ENCODE assay signal across 9 mouse cellular contexts in the genomic region with DNA sequence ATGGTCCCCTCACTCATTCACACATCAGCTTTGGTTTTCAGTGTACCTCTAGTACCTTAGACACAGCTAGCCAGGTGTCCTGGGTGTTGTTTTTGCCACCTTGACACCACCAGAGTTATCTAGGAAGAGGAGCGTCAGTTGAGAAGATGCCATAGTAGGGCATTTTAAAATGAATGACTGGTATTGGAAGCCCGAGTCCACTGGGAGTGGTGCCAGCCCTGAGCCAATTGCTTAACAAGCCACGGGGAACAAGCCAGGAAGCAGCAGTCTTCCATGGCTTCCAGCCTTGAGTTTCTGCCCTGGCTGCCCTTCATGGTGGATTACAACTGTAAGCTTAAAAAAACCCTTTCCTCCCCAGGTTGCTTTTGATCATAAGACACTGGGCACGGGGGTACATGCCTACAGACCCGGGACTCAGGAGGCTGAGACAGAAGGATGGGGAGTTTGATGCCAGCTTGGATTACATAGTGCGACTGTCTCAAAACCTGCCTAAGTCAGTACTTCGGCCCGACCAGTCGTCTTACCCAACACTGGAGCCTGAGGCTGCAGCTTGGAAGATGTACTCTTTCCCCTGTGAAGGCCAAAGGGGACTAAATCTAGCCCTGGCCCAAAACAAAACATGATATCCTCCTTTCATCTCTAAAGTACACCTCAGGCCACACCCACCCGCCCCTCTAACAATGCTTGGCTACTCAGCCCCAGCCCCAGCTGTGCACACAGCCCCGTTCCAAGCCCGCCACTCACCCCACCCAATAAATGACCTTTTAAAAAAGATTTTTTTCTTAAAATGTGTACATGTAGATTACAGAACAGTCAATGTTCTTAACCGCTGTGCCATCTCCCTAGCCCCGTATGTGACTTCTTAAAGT. TPM values are rescaled to one million over a fixed set of nuclear protein-coding genes. Genes with fewer than 3 reads are reported as not detected.
A peak's percentile ranks its signal among the peaks of the same experiment; 100 is the strongest.
DNase-seq lines count a peak whose midpoint lies in the region; ATAC-seq and TF ChIP-seq lines count a peak whose summit lies in the region.
"Had no signal": no experiment of that assay in that cellular context is flagged by ENCODE, and none has a peak within 500 bp of the region (broad histone marks: within the 10 kb centered on the region; RNA-seq: fewer than 3 reads in every experiment).

No protein-coding gene starts in this region.

- no peak overlapping the region for H3K9ac ChIP-seq in neural tube, embryonic 12.5 days
- H3K9ac ChIP-seq in neural tube, embryonic 15.5 days (replicated peaks), result no peak overlapping the region
- H3K9ac ChIP-seq in limb, embryonic 12.5 days (replicated peaks), result no peak overlapping the region

- peaks cover 3% of the 10 kb centered on the region; the same call in 1 of the 2 replicates for H3K36me3 ChIP-seq in neural tube, embryonic 12.5 days
- no peaks in the 10 kb centered on the region for H3K36me3 ChIP-seq in neural tube, embryonic 15.5 days
- peaks cover 4% of the 10 kb centered on the region for H3K36me3 ChIP-seq in limb, embryonic 12.5 days

- ATAC-seq in neural tube, embryonic 12.5 days (ENCODE audit: low FRiP score, low read depth), result no peak
- ATAC-seq in neural tube, embryonic 15.5 days (ENCODE audit: low FRiP score), result no peak
- ATAC-seq in limb, embryonic 12.5 days (ENCODE audit: insufficient number of reproducible peaks, insufficient read depth, low FRiP score, low TSS enrichment, low read depth), result peak; percentile 11; the same call in 1 of the 2 replicates
- no peak for ATAC-seq in granulocyte monocyte progenitor cell, adult 5-6 weeks (replicated peaks; ENCODE audit: poor library complexity, severe bottlenecking)

- 0 out of 2 replicates have a peak overlapping the region, but pooled peaks have one; percentile 9 for H3K4me2 ChIP-seq in neural tube, embryonic 12.5 days (replicated peaks)
- no peak overlapping the region for H3K4me2 ChIP-seq in neural tube, embryonic 15.5 days
- no peak overlapping the region for H3K4me2 ChIP-seq in limb, embryonic 12.5 days

- 63% methylated on average over 14 of the region's 14 CpGs for WGBS in neural tube, embryonic 12.5 days
- 58% methylated on average over 14 of the region's 14 CpGs for WGBS in neural tube, embryonic 15.5 days
- 66% methylated on average over 14 of the region's 14 CpGs for WGBS in limb, embryonic 12.5 days

- peaks cover 4% of the 10 kb centered on the region for H3K4me1 ChIP-seq in neural tube, embryonic 12.5 days
- H3K4me1 ChIP-seq in neural tube, embryonic 15.5 days, result peaks cover 11% of the 10 kb centered on the region
- peaks cover 4% of the 10 kb centered on the region for H3K4me1 ChIP-seq in limb, embryonic 12.5 days (replicated peaks)

- no peaks in the 10 kb centered on the region for H3K9me3 ChIP-seq in neural tube, embryonic 12.5 days
- no peaks in the 10 kb centered on the region for H3K9me3 ChIP-seq in neural tube, embryonic 15.5 days (replicated peaks)
- H3K9me3 ChIP-seq in limb, embryonic 12.5 days, result no peaks in the 10 kb centered on the region
- H3K9me3 ChIP-seq: G1E had no signal

- H3K27me3 ChIP-seq in neural tube, embryonic 12.5 days (replicated peaks), result no peaks in the 10 kb centered on the region
- H3K27me3 ChIP-seq in neural tube, embryonic 15.5 days (replicated peaks), result no peaks in the 10 kb centered on the region
- H3K27me3 ChIP-seq in limb, embryonic 12.5 days, result no peaks in the 10 kb centered on the region

- intact Hi-C loops in gastrocnemius, adult 2 months (cut with DNase I), result loop anchor here (1.0 to 10.0 kb wide), 4 partner anchors 67 to 195 kb away; a partner anchor contains a TSS

- H3K27ac ChIP-seq in gastrocnemius, adult 2 months, result peak overlapping the region; percentile 52
- no peak overlapping the region for H3K27ac ChIP-seq in neural tube, embryonic 12.5 days
- no peak overlapping the region for H3K27ac ChIP-seq in neural tube, embryonic 15.5 days (replicated peaks)
- no peak overlapping the region for H3K27ac ChIP-seq in limb, embryonic 12.5 days

- no peak overlapping the region for H3K4me3 ChIP-seq in gastrocnemius, adult 2 months
- H3K4me3 ChIP-seq in neural tube, embryonic 12.5 days, result no peak overlapping the region
- H3K4me3 ChIP-seq in neural tube, embryonic 15.5 days (replicated peaks), result no peak overlapping the region
- no peak overlapping the region for H3K4me3 ChIP-seq in limb, embryonic 12.5 days (replicated peaks)

- no peak for TF ChIP-seq CTCF in gastrocnemius, adult 2 months (IDR thresholded peaks at IDR 0.05)

- DNase-seq in gastrocnemius, adult 2 months, result peak; percentile 74
- DNase-seq in gastrocnemius, postnatal 25 days, result no peak
- DNase-seq in cerebellum, adult 8-10 months, result peak; percentile 40
- no peak for DNase-seq in embryo, embryonic 11 days

RNA-seq across cellular contexts. Expression of a gene that starts 5.5 kb away (rescaled TPM):
- total RNA-seq in gastrocnemius, adult 2 months (2021), result 10 to 100 TPM; 62.4 to 86.0 TPM
- 10 to 100 TPM; 60.4 to 65.0 TPM for total RNA-seq in gastrocnemius, postnatal 25 days (2021)
- polyA plus RNA-seq in neural tube, embryonic 12.5 days (2016; fragmentation: Nextera tagmentation; extraction: Ambion mirVana), result 105 and 111 TPM in 2 replicates
- 130 and 132 TPM in 2 replicates for polyA plus RNA-seq in neural tube, embryonic 15.5 days (2015; fragmentation: Nextera tagmentation; extraction: Ambion mirVana)
- polyA plus RNA-seq in limb, embryonic 12.5 days (2016; fragmentation: Nextera tagmentation; extraction: Ambion mirVana), result 126 and 136 TPM in 2 replicates
- total RNA-seq in granulocyte monocyte progenitor cell, adult 5-6 weeks (2014; fragmentation: Nextera tagmentation), result 164 and 170 TPM in 2 replicates
- 112 and 181 TPM in 2 replicates for total RNA-seq in granulocyte monocyte progenitor cell, adult 5-6 weeks (2017)

RNA-seq across cellular contexts. Expression of a gene that starts 5.7 kb away (rescaled TPM):
- 10 to 100 TPM; 34.9 to 36.0 TPM for total RNA-seq in gastrocnemius, adult 2 months (2021)
- 10 to 100 TPM; 26.5 to 26.9 TPM for total RNA-seq in gastrocnemius, postnatal 25 days (2021)
- 48.5 and 49.9 TPM in 2 replicates for polyA plus RNA-seq in neural tube, embryonic 12.5 days (2016; fragmentation: Nextera tagmentation; extraction: Ambion mirVana)
- 29.7 and 31.5 TPM in 2 replicates for polyA plus RNA-seq in neural tube, embryonic 15.5 days (2015; fragmentation: Nextera tagmentation; extraction: Ambion mirVana)
- polyA plus RNA-seq in limb, embryonic 12.5 days (2016; fragmentation: Nextera tagmentation; extraction: Ambion mirVana), result 42.5 and 42.6 TPM in 2 replicates
- 22.8 and 25.2 TPM in 2 replicates for total RNA-seq in granulocyte monocyte progenitor cell, adult 5-6 weeks (2014; fragmentation: Nextera tagmentation)
- 32.7 and 38.2 TPM in 2 replicates for total RNA-seq in granulocyte monocyte progenitor cell, adult 5-6 weeks (2017)

RNA-seq across cellular contexts. Expression of a gene that starts 8.3 kb away (rescaled TPM):
- 1 to 10 TPM; 6.5 to 7.4 TPM for total RNA-seq in gastrocnemius, adult 2 months (2021)
- total RNA-seq in gastrocnemius, postnatal 25 days (2021), result 1 to 10 TPM; 6.1 to 7.0 TPM
- 13.7 TPM in 2 replicates for polyA plus RNA-seq in neural tube, embryonic 12.5 days (2016; fragmentation: Nextera tagmentation; extraction: Ambion mirVana)
- polyA plus RNA-seq in neural tube, embryonic 15.5 days (2015; fragmentation: Nextera tagmentation; extraction: Ambion mirVana), result 6.2 and 9.1 TPM in 2 replicates
- 24.2 and 25.4 TPM in 2 replicates for polyA plus RNA-seq in limb, embryonic 12.5 days (2016; fragmentation: Nextera tagmentation; extraction: Ambion mirVana)
- total RNA-seq in granulocyte monocyte progenitor cell, adult 5-6 weeks (2014; fragmentation: Nextera tagmentation), result not detected in 2 replicates
- total RNA-seq in granulocyte monocyte progenitor cell, adult 5-6 weeks (2017), result 0.56 TPM in 1 of 2 replicates, not detected in the other

RNA-seq across cellular contexts. Expression of a gene that starts 20.6 kb away (rescaled TPM):
- 1 to 10 TPM; 6.8 to 9.4 TPM for total RNA-seq in gastrocnemius, adult 2 months (2021)
- 10 to 100 TPM; 12.0 to 13.9 TPM for total RNA-seq in gastrocnemius, postnatal 25 days (2021)
- polyA plus RNA-seq in neural tube, embryonic 12.5 days (2016; fragmentation: Nextera tagmentation; extraction: Ambion mirVana), result 87.1 and 93.0 TPM in 2 replicates
- 70.6 and 76.1 TPM in 2 replicates for polyA plus RNA-seq in neural tube, embryonic 15.5 days (2015; fragmentation: Nextera tagmentation; extraction: Ambion mirVana)
- polyA plus RNA-seq in limb, embryonic 12.5 days (2016; fragmentation: Nextera tagmentation; extraction: Ambion mirVana), result 121 and 124 TPM in 2 replicates
- 37.0 and 59.8 TPM in 2 replicates for total RNA-seq in granulocyte monocyte progenitor cell, adult 5-6 weeks (2014; fragmentation: Nextera tagmentation)
- total RNA-seq in granulocyte monocyte progenitor cell, adult 5-6 weeks (2017), result 26.9 and 37.7 TPM in 2 replicates

RNA-seq across cellular contexts. Expression of a gene that starts 23.7 kb away (rescaled TPM):
- total RNA-seq in gastrocnemius, adult 2 months (2021), result 10 to 100 TPM; 23.9 to 24.5 TPM
- total RNA-seq in gastrocnemius, postnatal 25 days (2021), result 10 to 100 TPM; 23.9 to 27.7 TPM
- 48.6 and 52.4 TPM in 2 replicates for polyA plus RNA-seq in neural tube, embryonic 12.5 days (2016; fragmentation: Nextera tagmentation; extraction: Ambion mirVana)
- 29.4 and 32.6 TPM in 2 replicates for polyA plus RNA-seq in neural tube, embryonic 15.5 days (2015; fragmentation: Nextera tagmentation; extraction: Ambion mirVana)
- polyA plus RNA-seq in limb, embryonic 12.5 days (2016; fragmentation: Nextera tagmentation; extraction: Ambion mirVana), result 45.4 and 49.1 TPM in 2 replicates
- 12.1 and 14.4 TPM in 2 replicates for total RNA-seq in granulocyte monocyte progenitor cell, adult 5-6 weeks (2014; fragmentation: Nextera tagmentation)
- 0.99 and 2.8 TPM in 2 replicates for total RNA-seq in granulocyte monocyte progenitor cell, adult 5-6 weeks (2017)

Comparison
In these comparisons a context has a peak if more than half of its experiments do, and no peak if none do; other contexts are left out.
1. DNase-seq: peak in gastrocnemius, adult 2 months (single experiment) and cerebellum, adult 8-10 months (single experiment); none in gastrocnemius, postnatal 25 days (single experiment) and embryo, embryonic 11 days (single experiment).
2. RNA of a gene that starts 8.3 kb away (total RNA-seq): 6.5 to 7.4 TPM in gastrocnemius, adult 2 months and 6.1 to 7.0 TPM in gastrocnemius, postnatal 25 days; 0.56 TPM in granulocyte monocyte progenitor cell, adult 5-6 weeks; every median in the first group is over 4 times any median in the second.